ENCODE assay signal across 9 mouse cellular contexts in the genomic region with DNA sequence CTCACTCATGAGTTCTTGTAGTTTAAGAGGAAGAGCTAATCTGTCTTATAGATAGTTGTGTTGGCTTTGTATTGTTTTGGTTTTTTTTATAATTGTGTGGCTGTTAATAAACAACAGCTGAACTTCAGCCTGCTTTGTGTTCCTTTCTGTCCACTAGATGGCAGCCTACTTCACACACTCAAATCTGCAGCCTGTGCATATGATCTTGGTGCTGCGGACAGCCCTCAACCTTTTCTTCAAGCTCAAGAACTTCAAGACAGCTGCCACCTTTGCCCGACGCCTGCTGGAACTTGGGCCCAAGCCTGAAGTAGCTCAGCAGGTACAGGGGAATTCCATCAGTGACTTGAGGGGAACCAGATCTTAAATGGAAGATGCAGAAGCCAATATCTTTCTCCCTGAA. TPM values are rescaled to one million over a fixed set of nuclear protein-coding genes. Genes with fewer than 3 reads are reported as not detected.
DNase-seq lines count a peak whose midpoint lies in the region; ATAC-seq and TF ChIP-seq lines count a peak whose summit lies in the region.
"Had no signal": no experiment of that assay in that cellular context is flagged by ENCODE, and none has a peak within 500 bp of the region (broad histone marks: within the 10 kb centered on the region; RNA-seq: fewer than 3 reads in every experiment).

No protein-coding gene starts in this region.

- DNase-seq in limb, embryonic 11.5 days (ENCODE audit: low spot score), result peak; percentile 54
- no peak for DNase-seq in limb, embryonic 10.5 days (ENCODE audit: low spot score)
- DNase-seq in ES-E14 (ENCODE audit: low read depth, low spot score), result peak; percentile 25
- DNase-seq in kidney, postnatal 10 days, result peak; percentile 57
- DNase-seq in midbrain, postnatal 0 days (ENCODE audit: low spot score), result peak; percentile 78
- DNase-seq in gastrocnemius, postnatal 36 days, result no peak

- no peak overlapping the region for H3K4me3 ChIP-seq in limb, embryonic 11.5 days (ENCODE audit: low read depth, low read length)
- no peak overlapping the region for H3K4me3 ChIP-seq in limb, embryonic 10.5 days
- H3K4me3 ChIP-seq in ES-E14 (ENCODE audit: insufficient read depth in 1 of 2, low read depth in 1 of 2, low read length in 2 of 2, poor library complexity in 1 of 2, severe bottlenecking in 1 of 2), result no peak overlapping the region
- H3K4me3 ChIP-seq in forebrain, embryonic 12.5 days (replicated peaks), result no peak overlapping the region
- no peak overlapping the region for H3K4me3 ChIP-seq in midbrain, postnatal 0 days (ENCODE audit: low read depth, low read length)
- H3K4me3 ChIP-seq: myocyte had no signal

- peak; percentile 86 for TF ChIP-seq CTCF in midbrain, postnatal 0 days (IDR thresholded peaks at IDR 0.05)

- intact Hi-C loops in gastrocnemius, postnatal 36 days (cut with DNase I), result loop anchor here (2.0 to 5.0 kb wide), 3 partner anchors 67 to 237 kb away; no protein-coding TSS in a partner anchor

- WGBS in limb, embryonic 11.5 days, result 57% methylated on average over 3 of the region's 3 CpGs
- WGBS in limb, embryonic 10.5 days, result 69% methylated on average over 3 of the region's 3 CpGs
- 41% methylated on average over 3 of the region's 3 CpGs for WGBS in forebrain, embryonic 12.5 days
- 41% methylated on average over 3 of the region's 3 CpGs for WGBS in midbrain, postnatal 0 days

- ATAC-seq in limb, embryonic 11.5 days (ENCODE audit: insufficient number of reproducible peaks, low FRiP score, low TSS enrichment, low read depth), result no peak
- ATAC-seq in cerebellum, adult (ENCODE audit: insufficient number of reproducible peaks, low FRiP score, low TSS enrichment), result peak; percentile 72; the same call in 1 of the 2 replicates
- 0 out of 2 replicates have a peak, but pooled peaks have one; percentile 28 for ATAC-seq in forebrain, embryonic 12.5 days (ENCODE audit: low FRiP score)
- ATAC-seq in midbrain, postnatal 0 days (ENCODE audit: low FRiP score), result peak; percentile 63

- in situ Hi-C loops in ES-E14 (cut with MboI; ENCODE audit: low sequenced_read_pairs in 2 of 2, unreplicated experiment in 2 of 2), result no loop called here

- H3K36me3 ChIP-seq in limb, embryonic 11.5 days (ENCODE audit: control insufficient read depth, insufficient read depth, low read length), result peaks cover 46% of the 10 kb centered on the region
- H3K36me3 ChIP-seq in limb, embryonic 10.5 days, result peaks cover 91% of the 10 kb centered on the region
- peaks cover 21% of the 10 kb centered on the region for H3K36me3 ChIP-seq in ES-E14 (ENCODE audit: control insufficient read depth, insufficient read depth, low read length, poor library complexity, severe bottlenecking)
- H3K36me3 ChIP-seq in forebrain, embryonic 12.5 days (replicated peaks), result peaks cover 87% of the 10 kb centered on the region
- peaks cover 79% of the 10 kb centered on the region for H3K36me3 ChIP-seq in midbrain, postnatal 0 days (ENCODE audit: insufficient read depth, low read length)

- H3K4me2 ChIP-seq in limb, embryonic 11.5 days (ENCODE audit: low read depth, severe bottlenecking), result no peak overlapping the region
- no peak overlapping the region for H3K4me2 ChIP-seq in forebrain, embryonic 12.5 days
- no peak overlapping the region for H3K4me2 ChIP-seq in midbrain, postnatal 0 days (ENCODE audit: low read depth, low read length, poor library complexity, severe bottlenecking)

- H3K9me3 ChIP-seq in limb, embryonic 11.5 days (ENCODE audit: control insufficient read depth, low read length), result no peaks in the 10 kb centered on the region
- no peaks in the 10 kb centered on the region for H3K9me3 ChIP-seq in limb, embryonic 10.5 days (replicated peaks)
- no peaks in the 10 kb centered on the region for H3K9me3 ChIP-seq in ES-E14 (ENCODE audit: control insufficient read depth, insufficient read depth, low read depth, low read length)
- H3K9me3 ChIP-seq in forebrain, embryonic 12.5 days, result no peaks in the 10 kb centered on the region
- H3K9me3 ChIP-seq in midbrain, postnatal 0 days (ENCODE audit: low read length), result no peaks in the 10 kb centered on the region

- H3K27me3 ChIP-seq in limb, embryonic 11.5 days (ENCODE audit: control insufficient read depth, insufficient read depth, low read length), result no peaks in the 10 kb centered on the region
- H3K27me3 ChIP-seq in limb, embryonic 10.5 days (ENCODE audit: low read depth, poor library complexity, severe bottlenecking), result no peaks in the 10 kb centered on the region
- no peaks in the 10 kb centered on the region for H3K27me3 ChIP-seq in forebrain, embryonic 12.5 days
- H3K27me3 ChIP-seq in midbrain, postnatal 0 days (ENCODE audit: insufficient read depth, low read length), result no peaks in the 10 kb centered on the region

- no peak overlapping the region for H3K27ac ChIP-seq in limb, embryonic 11.5 days (replicated peaks; ENCODE audit: low read depth, low read length)
- H3K27ac ChIP-seq in limb, embryonic 10.5 days, result no peak overlapping the region
- no peak overlapping the region for H3K27ac ChIP-seq in ES-E14 (ENCODE audit: insufficient read depth, low read depth, low read length, poor library complexity, severe bottlenecking)
- no peak overlapping the region for H3K27ac ChIP-seq in forebrain, embryonic 12.5 days
- no peak overlapping the region for H3K27ac ChIP-seq in midbrain, postnatal 0 days (ENCODE audit: low read depth, low read length)

- no peak overlapping the region for H3K9ac ChIP-seq in limb, embryonic 11.5 days (ENCODE audit: low read length)
- H3K9ac ChIP-seq in ES-E14 (ENCODE audit: insufficient read depth, low read depth, low read length, poor library complexity, severe bottlenecking), result no peak overlapping the region
- H3K9ac ChIP-seq in forebrain, embryonic 12.5 days, result no peak overlapping the region
- no peak overlapping the region for H3K9ac ChIP-seq in midbrain, postnatal 0 days (replicated peaks; ENCODE audit: low read length, poor library complexity, severe bottlenecking)

- H3K4me1 ChIP-seq in limb, embryonic 11.5 days (ENCODE audit: control insufficient read depth, insufficient read depth, low read length), result no peaks in the 10 kb centered on the region
- no peaks in the 10 kb centered on the region for H3K4me1 ChIP-seq in limb, embryonic 10.5 days
- no peaks in the 10 kb centered on the region for H3K4me1 ChIP-seq in ES-E14 (ENCODE audit: control insufficient read depth in 2 of 2, insufficient read depth in 2 of 2, low read length in 2 of 2, poor library complexity in 1 of 2)
- H3K4me1 ChIP-seq in forebrain, embryonic 12.5 days, result no peaks in the 10 kb centered on the region
- no peaks in the 10 kb centered on the region for H3K4me1 ChIP-seq in midbrain, postnatal 0 days (ENCODE audit: insufficient read depth, low read length)

TF ChIP-seq in ES-E14, 5 proteins besides CTCF, POLR2A, EP300 and RAD21:
- 0 out of 2 replicates have a peak, but pooled peaks have one; percentile 30 for TF ChIP-seq MAFK (IDR thresholded peaks at IDR 0.05; ENCODE audit: insufficient read depth, low read depth, low read length)
- no peak for TF ChIP-seq HCFC1 (IDR thresholded peaks at IDR 0.05; ENCODE audit: borderline replicate concordance, insufficient read depth, low read length)
- TF ChIP-seq ZNF384 (IDR thresholded peaks at IDR 0.05; ENCODE audit: low read depth, low read length), result no peak
- TF ChIP-seq ZC3H11A (IDR thresholded peaks at IDR 0.05; ENCODE audit: borderline replicate concordance, low read depth, low read length), result peak; percentile 73

RNA-seq across cellular contexts. Expression of a gene that starts 6.8 kb away (rescaled TPM):
- 176 and 180 TPM in 2 replicates for polyA plus RNA-seq in limb, embryonic 11.5 days (2014; fragmentation: Nextera tagmentation; extraction: Ambion mirVana)
- 195 and 206 TPM in 2 replicates for polyA plus RNA-seq in limb, embryonic 10.5 days (2016; fragmentation: Nextera tagmentation; extraction: Ambion mirVana)
- 81.7 and 97.8 TPM in 2 replicates for total RNA-seq in ES-E14 (2012; rRNA removed)
- polyA plus RNA-seq in forebrain, embryonic 12.5 days (2016; fragmentation: Nextera tagmentation; extraction: Ambion mirVana), result 157 and 162 TPM in 2 replicates
- total RNA-seq in midbrain, postnatal 0 days (2014; rRNA removed), result 154 and 200 TPM in 2 replicates
- polyA plus RNA-seq in midbrain, postnatal 0 days (2015; fragmentation: Nextera tagmentation; extraction: Ambion mirVana), result 140 and 146 TPM in 2 replicates
- 10 to 100 TPM; 73.9 to 77.5 TPM for total RNA-seq in gastrocnemius, postnatal 36 days (2021)

RNA-seq across cellular contexts. Expression of a gene that starts 28.2 kb away (rescaled TPM):
- polyA plus RNA-seq in limb, embryonic 11.5 days (2014; fragmentation: Nextera tagmentation; extraction: Ambion mirVana), result 119 and 127 TPM in 2 replicates
- 125 and 156 TPM in 2 replicates for polyA plus RNA-seq in limb, embryonic 10.5 days (2016; fragmentation: Nextera tagmentation; extraction: Ambion mirVana)
- total RNA-seq in ES-E14 (2012; rRNA removed), result 58.0 and 61.9 TPM in 2 replicates
- 139 and 143 TPM in 2 replicates for polyA plus RNA-seq in forebrain, embryonic 12.5 days (2016; fragmentation: Nextera tagmentation; extraction: Ambion mirVana)
- 64.6 and 72.8 TPM in 2 replicates for total RNA-seq in midbrain, postnatal 0 days (2014; rRNA removed)
- polyA plus RNA-seq in midbrain, postnatal 0 days (2015; fragmentation: Nextera tagmentation; extraction: Ambion mirVana), result 66.8 and 67.6 TPM in 2 replicates
- 100 to 1,000 TPM; 165 to 181 TPM for total RNA-seq in gastrocnemius, postnatal 36 days (2021)

RNA-seq across cellular contexts. Expression of a gene that starts 37.1 kb away (rescaled TPM):
- polyA plus RNA-seq in limb, embryonic 11.5 days (2014; fragmentation: Nextera tagmentation; extraction: Ambion mirVana), result 86.8 and 89.2 TPM in 2 replicates
- polyA plus RNA-seq in limb, embryonic 10.5 days (2016; fragmentation: Nextera tagmentation; extraction: Ambion mirVana), result 83.4 and 95.9 TPM in 2 replicates
- total RNA-seq in ES-E14 (2012; rRNA removed), result 40.5 and 59.6 TPM in 2 replicates
- 107 and 111 TPM in 2 replicates for polyA plus RNA-seq in forebrain, embryonic 12.5 days (2016; fragmentation: Nextera tagmentation; extraction: Ambion mirVana)
- total RNA-seq in midbrain, postnatal 0 days (2014; rRNA removed), result 70.3 and 78.7 TPM in 2 replicates
- 93.3 and 93.7 TPM in 2 replicates for polyA plus RNA-seq in midbrain, postnatal 0 days (2015; fragmentation: Nextera tagmentation; extraction: Ambion mirVana)
- 10 to 100 TPM; 25.1 to 28.8 TPM for total RNA-seq in gastrocnemius, postnatal 36 days (2021)

RNA-seq across cellular contexts. Expression of a gene that starts 37.4 kb away (rescaled TPM):
- 173 and 197 TPM in 2 replicates for polyA plus RNA-seq in limb, embryonic 11.5 days (2014; fragmentation: Nextera tagmentation; extraction: Ambion mirVana)
- polyA plus RNA-seq in limb, embryonic 10.5 days (2016; fragmentation: Nextera tagmentation; extraction: Ambion mirVana), result 155 and 201 TPM in 2 replicates
- 64.7 and 91.5 TPM in 2 replicates for total RNA-seq in ES-E14 (2012; rRNA removed)
- 199 and 222 TPM in 2 replicates for polyA plus RNA-seq in forebrain, embryonic 12.5 days (2016; fragmentation: Nextera tagmentation; extraction: Ambion mirVana)
- 207 and 225 TPM in 2 replicates for total RNA-seq in midbrain, postnatal 0 days (2014; rRNA removed)
- 149 and 155 TPM in 2 replicates for polyA plus RNA-seq in midbrain, postnatal 0 days (2015; fragmentation: Nextera tagmentation; extraction: Ambion mirVana)
- 10 to 100 TPM; 67.9 to 80.5 TPM for total RNA-seq in gastrocnemius, postnatal 36 days (2021)

Comparison
In these comparisons a context has a peak if more than half of its experiments do, and no peak if none do; other contexts are left out.
1. DNase-seq: peak in limb, embryonic 11.5 days (single experiment), ES-E14 (single experiment), kidney, postnatal 10 days (single experiment) and midbrain, postnatal 0 days (single experiment); none in limb, embryonic 10.5 days (single experiment) and gastrocnemius, postnatal 36 days (0 of 2).